Mouse (Mus musculus) intestine, embryonic 16.5 days (tissue): Measurements from ENCODE around the gene Napb. TPM values are rescaled to one million over a fixed set of nuclear protein-coding genes. Genes with fewer than 3 reads are reported as not detected.

Experiments
- ATAC-seq: fragments of 200-750 bp; cut with Nextera tagmentation; 2 replicates; pipeline ENCODE4 v1.8.0; 2017; ENCODE audit warnings: moderate TSS enrichment, moderate library complexity
- H3K27ac ChIP-seq: fragments of 300-500 bp; sonication (generic); 2 replicates; pipeline ENCODE4 v1.5.1; 2014; ENCODE audit warnings: mild to moderate bottlenecking, low read length
- H3K27me3 ChIP-seq: fragments of 300-500 bp; sonication (generic); replicated peaks from 2 replicates; pipeline ENCODE4 v1.6.1; 2014; ENCODE audit warnings: low read length, control low read depth, mixed read lengths; ENCODE audit not compliant: control insufficient read depth, insufficient read depth
- H3K36me3 ChIP-seq: fragments of 300-500 bp; sonication (generic); 2 replicates; pipeline ENCODE4 v1.6.1; 2014; ENCODE audit warnings: low read length, control low read depth; ENCODE audit not compliant: control insufficient read depth, insufficient read depth
- H3K4me1 ChIP-seq: fragments of 300-500 bp; sonication (generic); 2 replicates; pipeline ENCODE4 v1.6.1; 2014; ENCODE audit warnings: low read length, control low read depth, mixed read lengths; ENCODE audit not compliant: control insufficient read depth, insufficient read depth
- H3K4me2 ChIP-seq: fragments of 300-500 bp; sonication (generic); 2 replicates; pipeline ENCODE4 v1.6.1; 2014; ENCODE audit warnings: low read depth, low read length, control low read depth
- H3K4me3 ChIP-seq: fragments of 300-500 bp; sonication (generic); 2 replicates; pipeline ENCODE4 v1.5.1; 2014; ENCODE audit warnings: mild to moderate bottlenecking, low read length
- H3K9ac ChIP-seq: fragments of 300-500 bp; sonication (generic); 2 replicates; pipeline ENCODE4 v1.6.1; 2014; ENCODE audit warnings: low read depth, low read length
- H3K9me3 ChIP-seq: fragments of 300-500 bp; sonication (generic); 2 replicates; pipeline ENCODE4 v1.6.1; 2016; ENCODE audit warnings: low read length, control low read depth; ENCODE audit not compliant: control insufficient read depth
- WGBS: fragments of 180-500 bp; shearing (Covaris S2); extraction: QIAGEN DNeasy Blood & Tissue Kit; methylation state at CpG from one replicate; pipeline ENCODE4 v1.1.7; 2014; 5-methylcytosine and 5-hydroxymethylcytosine counted together
- polyA plus RNA-seq: library from polyadenylated mRNA; unstranded; fragments of >200 nt; fragmentation: Nextera tagmentation; extraction: Ambion mirVana; gene quantifications from 2 replicates; pipeline ENCODE4 v1.2.1, GENCODE M21; 2015

Gene Napb
- polyA plus RNA-seq, 1 experiment from 2014 or later: 3.3 TPM

DNA sequence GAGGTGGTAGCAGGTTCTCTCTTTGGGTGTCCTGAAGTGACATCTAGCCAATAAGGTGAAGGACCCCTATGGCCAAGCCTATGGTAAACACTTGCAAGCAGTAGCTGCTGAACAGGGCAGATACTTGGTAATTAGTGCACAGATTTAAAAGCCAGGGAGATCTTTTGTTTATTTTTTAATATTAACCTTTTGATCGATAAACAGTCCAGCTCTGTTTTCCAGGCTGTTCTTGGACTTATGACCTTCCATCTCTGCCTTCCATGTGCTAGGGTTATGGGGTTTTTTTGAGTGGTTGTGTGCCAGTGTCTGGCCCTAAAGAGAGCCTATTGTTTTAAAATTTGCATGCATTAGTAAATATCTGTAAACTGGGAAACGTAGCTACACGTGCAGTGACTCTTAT is 42.0 kb downstream of the Napb start:
- H3K9me3 ChIP-seq: no peaks in the 10 kb centered on the region
- WGBS: 91% methylated on average over 3 of the region's 3 CpGs
- H3K27me3 ChIP-seq: no peaks in the 10 kb centered on the region
- no peak for ATAC-seq
- no peak overlapping the region for H3K27ac ChIP-seq
- H3K36me3 ChIP-seq: peaks cover 19% of the 10 kb centered on the region
- no peaks in the 10 kb centered on the region for H3K4me1 ChIP-seq
- H3K4me2 ChIP-seq: no peak overlapping the region
- no peak overlapping the region for H3K4me3 ChIP-seq
- H3K9ac ChIP-seq: no peak overlapping the region

DNA sequence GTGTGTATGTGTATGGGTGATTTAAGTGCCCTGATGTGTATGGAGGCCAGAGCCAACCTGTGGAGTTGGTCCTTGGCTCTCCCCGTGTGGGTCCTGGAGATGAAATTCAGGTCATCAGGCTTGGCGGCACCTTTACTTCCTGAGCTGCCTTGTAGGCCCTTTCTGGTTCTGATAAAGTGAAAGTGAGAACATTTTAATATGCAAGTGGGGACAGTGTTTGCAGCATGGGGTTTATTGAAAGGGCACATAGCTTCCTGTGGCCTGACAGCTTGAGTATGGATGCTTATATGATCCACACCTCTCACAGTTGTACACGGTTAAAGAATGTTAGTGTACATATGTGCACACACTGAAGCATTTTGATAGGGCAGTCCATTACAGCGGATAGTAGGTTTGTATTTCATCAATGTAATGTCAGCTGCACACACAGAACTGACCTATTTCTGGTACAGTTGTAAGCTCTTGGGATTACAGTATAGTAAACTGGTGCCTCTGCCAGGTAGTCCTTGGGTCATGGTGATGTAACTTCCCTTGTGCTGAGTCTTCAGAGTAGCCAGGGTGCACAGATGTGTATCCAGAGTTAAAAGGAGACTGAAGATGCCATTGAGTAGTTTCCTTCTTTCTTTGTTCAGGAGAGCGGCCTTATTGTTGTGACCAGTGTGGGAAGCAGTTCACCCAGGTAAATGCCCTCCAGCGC is 42.7 kb downstream of the Napb start:
- Histone ChIP-seq H3K9ac (no peak overlapping the region), H3K27ac (no peak overlapping the region), H3K9me3 (no peaks in the 10 kb centered on the region), H3K4me2 (no peak overlapping the region), H3K36me3 (peaks cover 23% of the 10 kb centered on the region), H3K4me3 (no peak overlapping the region), H3K27me3 (no peaks in the 10 kb centered on the region), H3K4me1 (0 out of 2 replicates have a peak, but pooled peaks cover 2% of the 10 kb centered on the region)
- no peak for ATAC-seq
- WGBS: 92% methylated on average over 6 of the region's 6 CpGs

DNA sequence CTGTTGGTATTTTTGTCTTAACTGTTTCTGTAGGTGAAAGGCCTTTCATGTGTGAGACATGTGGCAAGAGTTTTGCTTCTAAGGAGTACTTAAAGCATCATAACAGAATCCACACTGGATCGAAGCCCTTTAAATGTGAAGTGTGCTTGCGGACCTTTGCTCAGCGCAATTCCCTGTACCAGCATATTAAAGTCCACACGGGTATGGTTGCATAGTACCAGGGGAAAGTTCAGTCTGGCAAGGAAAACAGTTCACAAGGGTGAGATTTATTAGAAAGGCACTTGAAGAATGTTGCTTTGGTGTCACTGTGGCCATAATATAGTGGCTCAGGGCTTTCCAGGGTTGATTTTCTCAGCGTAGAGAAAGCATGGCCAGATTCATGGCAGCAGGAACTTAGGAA is 44.3 kb downstream of the Napb start:
- H3K4me1 ChIP-seq: 0 out of 2 replicates have a peak, but pooled peaks cover 2% of the 10 kb centered on the region
- H3K4me3 ChIP-seq: no peak overlapping the region
- H3K9me3 ChIP-seq: no peaks in the 10 kb centered on the region
- 0 out of 2 replicates have a peak, but pooled peaks have one; percentile 43 for ATAC-seq
- H3K36me3 ChIP-seq: peaks cover 25% of the 10 kb centered on the region
- H3K4me2 ChIP-seq: no peak overlapping the region
- 90% methylated on average over 5 of the region's 5 CpGs for WGBS
- H3K9ac ChIP-seq: no peak overlapping the region
- peak overlapping the region; percentile 19; the same call in 1 of the 2 replicates for H3K27ac ChIP-seq
- no peaks in the 10 kb centered on the region for H3K27me3 ChIP-seq

DNA sequence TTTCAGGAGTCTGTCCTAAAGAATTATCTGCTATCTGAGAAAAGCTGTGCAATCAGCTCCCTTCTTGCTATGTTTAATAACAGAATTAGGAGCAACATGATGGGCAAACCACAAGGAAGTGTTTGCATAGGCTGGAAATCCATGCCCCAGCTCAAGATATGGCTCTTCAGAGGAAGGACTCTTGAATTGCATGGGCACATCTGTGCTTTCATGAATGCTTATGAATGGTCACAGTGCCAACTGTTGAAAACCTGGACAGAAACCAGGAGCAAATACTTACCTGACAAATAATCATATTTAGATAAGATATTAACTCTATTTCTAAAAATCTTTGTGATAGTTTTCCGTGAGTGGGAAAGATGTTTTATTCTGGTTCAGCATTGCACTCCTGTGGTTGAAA is 45.4 kb downstream of the Napb start:
- Histone ChIP-seq H3K27me3 (no peaks in the 10 kb centered on the region), H3K4me3 (no peak overlapping the region), H3K9ac (no peak overlapping the region), H3K9me3 (no peaks in the 10 kb centered on the region), H3K4me2 (no peak overlapping the region), H3K27ac (no peak overlapping the region), H3K4me1 (peaks cover 9% of the 10 kb centered on the region), H3K36me3 (peaks cover 25% of the 10 kb centered on the region)
- 82% methylated on average over 1 of the region's 1 CpGs for WGBS
- ATAC-seq: no peak

DNA sequence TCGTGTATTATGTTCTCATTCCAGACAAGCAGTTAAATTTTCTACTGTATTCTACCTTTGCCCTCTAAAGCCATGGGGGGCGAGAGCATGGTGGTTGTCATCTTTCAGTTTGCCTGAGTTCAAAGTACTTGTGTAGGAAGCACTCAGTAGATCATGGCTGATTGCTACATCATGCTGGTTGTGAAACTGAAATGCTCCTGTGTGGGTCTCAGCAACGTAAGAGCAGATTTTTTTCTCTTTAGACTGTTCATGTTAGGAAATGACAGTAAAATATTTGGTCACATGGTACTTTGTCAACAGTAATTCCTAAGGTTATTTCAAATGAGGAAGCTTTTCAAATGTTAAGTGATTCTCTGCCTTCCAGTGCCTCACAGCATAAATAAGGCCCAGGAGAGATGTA is 46.6 kb downstream of the Napb start:
- no peak overlapping the region for H3K4me3 ChIP-seq
- H3K4me1 ChIP-seq: peaks cover 12% of the 10 kb centered on the region
- no peaks in the 10 kb centered on the region for H3K9me3 ChIP-seq
- no peak overlapping the region for H3K9ac ChIP-seq
- H3K27me3 ChIP-seq: no peaks in the 10 kb centered on the region
- ATAC-seq: no peak
- H3K4me2 ChIP-seq: no peak overlapping the region
- H3K36me3 ChIP-seq: peaks cover 21% of the 10 kb centered on the region
- no peak overlapping the region for H3K27ac ChIP-seq
- 79% methylated on average over 3 of the region's 3 CpGs for WGBS

DNA sequence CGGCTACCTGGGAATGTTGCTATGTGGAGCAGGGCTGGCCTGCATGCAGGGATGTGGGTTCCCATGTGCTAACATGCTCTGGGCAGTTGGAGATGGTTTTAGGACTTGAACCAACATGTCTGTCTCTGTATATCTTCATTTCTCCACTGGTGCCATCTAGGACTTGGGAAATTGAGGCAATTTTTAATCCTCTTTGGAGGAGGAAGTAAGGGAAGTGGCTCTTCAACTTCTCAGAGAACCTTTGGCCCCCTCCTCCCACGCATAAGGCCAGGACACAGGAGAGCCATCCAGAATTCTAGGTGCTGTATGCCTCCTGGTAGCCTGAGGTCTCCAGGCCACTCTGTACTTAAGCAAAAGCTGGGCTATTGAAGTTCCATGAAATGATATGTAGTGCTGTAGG is 47.3 kb downstream of the Napb start:
- no peak overlapping the region for H3K4me3 ChIP-seq
- no peaks in the 10 kb centered on the region for H3K27me3 ChIP-seq
- no peak for ATAC-seq
- H3K9ac ChIP-seq: no peak overlapping the region
- 98% methylated on average over 2 of the region's 2 CpGs for WGBS
- H3K27ac ChIP-seq: no peak overlapping the region
- no peaks in the 10 kb centered on the region for H3K9me3 ChIP-seq
- peaks cover 14% of the 10 kb centered on the region for H3K36me3 ChIP-seq
- H3K4me1 ChIP-seq: peaks cover 13% of the 10 kb centered on the region
- H3K4me2 ChIP-seq: no peak overlapping the region

DNA sequence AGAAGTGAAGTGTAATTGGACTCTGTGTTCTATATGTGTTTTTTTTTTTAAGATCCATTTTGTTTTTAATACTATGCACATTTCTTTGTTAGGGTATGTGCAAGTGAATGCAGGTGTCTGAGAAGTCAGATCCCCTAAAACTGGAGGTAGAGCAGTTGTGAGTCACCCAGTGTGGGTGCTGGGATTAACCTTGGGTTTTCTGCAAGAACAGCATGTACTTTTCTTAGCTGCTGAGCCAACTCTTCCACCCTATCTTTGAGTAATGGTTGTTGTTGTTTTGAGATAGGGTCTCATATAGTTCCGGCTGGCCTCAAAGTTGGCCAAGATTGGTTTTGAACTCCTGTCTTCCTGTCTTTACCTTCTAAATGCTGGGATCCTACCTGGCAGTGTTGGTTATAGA is 49.2 kb downstream of the Napb start:
- ATAC-seq: no peak
- 90% methylated on average over 1 of the region's 1 CpGs for WGBS
- Histone ChIP-seq H3K4me3 (no peak overlapping the region), H3K9ac (no peak overlapping the region), H3K4me1 (peaks cover 25% of the 10 kb centered on the region), H3K27me3 (no peaks in the 10 kb centered on the region), H3K9me3 (no peaks in the 10 kb centered on the region), H3K4me2 (no peak overlapping the region), H3K36me3 (peaks cover 6% of the 10 kb centered on the region), H3K27ac (no peak overlapping the region)

DNA sequence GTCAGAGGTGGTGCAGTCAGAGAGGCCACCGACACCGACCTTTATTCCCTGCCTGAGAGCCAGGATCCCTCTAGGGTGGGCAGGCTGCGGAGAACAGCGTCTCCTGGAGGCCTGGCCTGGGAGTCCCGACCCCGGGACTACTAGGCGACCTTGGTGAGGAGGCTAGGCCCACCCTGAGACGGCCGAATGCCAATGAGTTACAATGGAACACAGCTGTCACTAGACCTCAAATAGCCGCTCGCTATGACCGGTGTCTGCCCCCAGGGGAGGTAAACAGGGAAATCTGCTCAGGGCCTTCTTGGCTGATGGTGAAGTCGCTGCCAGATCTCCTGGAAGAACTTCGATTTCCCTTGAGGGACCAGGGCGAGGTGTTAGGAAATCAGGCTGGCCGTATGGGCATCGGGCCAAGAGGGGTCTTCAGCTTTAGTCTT is 50.8 kb downstream of the Napb start:
- 7% methylated on average over 17 of the region's 17 CpGs for WGBS
- Histone ChIP-seq H3K9me3 (no peaks in the 10 kb centered on the region), H3K27ac (peak overlapping the region; percentile 80), H3K27me3 (no peaks in the 10 kb centered on the region), H3K9ac (peak overlapping the region; percentile 90), H3K4me1 (peaks cover 30% of the 10 kb centered on the region), H3K36me3 (peaks cover 6% of the 10 kb centered on the region), H3K4me3 (peak overlapping the region; percentile 84), H3K4me2 (peak overlapping the region; percentile 88)
- ATAC-seq: peak; percentile 64

DNA sequence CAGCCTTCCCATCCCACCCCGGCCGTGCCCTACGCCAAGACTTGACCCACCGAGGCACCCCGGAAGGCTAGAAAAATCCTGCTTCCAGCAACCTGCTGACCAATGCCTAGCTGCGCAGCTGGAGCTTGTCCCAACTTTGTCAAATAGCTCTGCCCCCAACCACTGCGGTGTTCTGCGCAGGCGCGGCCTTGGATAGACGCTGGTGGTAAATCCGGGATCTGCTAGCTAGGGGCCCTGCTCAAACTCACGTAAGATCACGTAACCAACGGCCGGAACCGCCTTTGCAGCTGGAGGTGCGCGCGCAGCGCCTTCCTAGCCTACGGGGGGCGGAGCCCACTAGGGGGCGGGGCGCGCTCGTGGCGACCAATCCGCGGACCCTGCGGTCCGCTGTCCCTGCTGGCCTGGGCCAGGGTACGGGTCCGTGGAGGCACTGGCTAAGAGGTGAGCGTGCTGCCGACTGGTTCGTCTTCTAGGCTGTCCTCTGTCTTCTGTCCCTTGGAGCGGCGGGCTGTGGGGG is 51.4 kb downstream of the Napb start, which contains the start of gene Gzf1:
Gene Gzf1, plus strand, starts transcription at position 249 of the 517 bp plus-strand sequence.
- Histone ChIP-seq H3K27ac (peak within 1 kb of the TSS; percentile 92), H3K27me3 (no peaks in the 10 kb centered on the region), H3K4me3 (peak within 1 kb of the TSS; percentile 84), H3K36me3 (peaks cover 10% of the 10 kb centered on the region), H3K4me1 (peaks cover 30% of the 10 kb centered on the region), H3K4me2 (peak within 1 kb of the TSS; percentile 88), H3K9ac (peak within 1 kb of the TSS; percentile 90), H3K9me3 (no peaks in the 10 kb centered on the region)
- peak; percentile 95 for ATAC-seq
- whole genome bisulfite sequencing: under 1% methylated on average over 39 of the region's 39 CpGs
